Mouse (Mus musculus): ENCODE measurements at regions not wholly inside any gene's neighbourhood (a gene's known extent, or its start where the extent isn't known, plus 50 kb on each side); places are given as distances from the start of the nearest gene placed in this dataset.

DNA sequence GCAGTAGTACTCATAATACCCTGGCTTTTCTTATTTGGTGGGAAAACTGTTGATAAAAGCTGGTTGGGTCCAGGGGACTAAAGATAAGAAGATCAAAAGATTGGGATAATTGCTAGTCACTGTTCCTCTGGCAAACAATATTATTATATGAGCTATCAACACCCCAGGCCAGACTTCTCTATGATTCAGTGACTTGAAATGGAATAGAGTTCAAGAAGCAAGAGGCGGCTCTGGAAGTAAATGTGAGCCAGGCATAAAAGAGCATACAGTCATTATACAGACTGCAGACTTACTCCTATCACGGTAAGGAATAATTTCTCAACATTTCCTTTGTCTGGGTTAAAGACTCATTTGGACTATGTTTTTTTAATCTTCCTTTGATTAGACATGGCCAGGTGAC is 278.5 kb upstream of the Acvr2a start:
- no peak for DNase-seq (ENCODE audit: low spot score in 2 of 2)

DNA sequence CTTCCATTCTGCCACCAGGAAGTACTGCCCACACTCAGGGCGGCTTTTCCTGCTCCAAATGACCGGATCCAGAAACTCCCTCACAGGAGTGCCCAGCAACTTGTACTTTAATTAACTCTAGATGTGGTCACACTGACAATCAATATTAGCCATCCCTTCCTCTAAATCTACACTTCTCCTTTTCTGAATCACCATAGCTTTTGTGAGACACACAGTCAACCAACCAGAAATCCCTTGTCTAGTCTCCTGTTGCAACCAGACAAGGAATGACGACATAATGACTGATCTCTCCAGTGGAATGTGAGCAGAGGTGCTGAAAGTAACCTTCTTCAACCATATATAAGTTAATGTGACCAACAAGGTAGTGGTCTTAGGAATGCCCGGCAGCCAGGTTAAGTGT is 277.0 kb upstream of the Acvr2a start:
- DNase-seq (ENCODE audit: low spot score in 2 of 2), result no peak

- DNase-seq (ENCODE audit: low spot score in 2 of 2), result peak in 1 of 2 experiments; percentile 25
Measured at GRCm38 (mm10) chr2:48538668-48539341, 275.1 kb upstream of the Acvr2a start.

GRCm38 (mm10) chr2:48539465-48540055 is 274.3 kb upstream of the Acvr2a start:
- DNase-seq (ENCODE audit: low spot score in 2 of 2), result no peak

DNA sequence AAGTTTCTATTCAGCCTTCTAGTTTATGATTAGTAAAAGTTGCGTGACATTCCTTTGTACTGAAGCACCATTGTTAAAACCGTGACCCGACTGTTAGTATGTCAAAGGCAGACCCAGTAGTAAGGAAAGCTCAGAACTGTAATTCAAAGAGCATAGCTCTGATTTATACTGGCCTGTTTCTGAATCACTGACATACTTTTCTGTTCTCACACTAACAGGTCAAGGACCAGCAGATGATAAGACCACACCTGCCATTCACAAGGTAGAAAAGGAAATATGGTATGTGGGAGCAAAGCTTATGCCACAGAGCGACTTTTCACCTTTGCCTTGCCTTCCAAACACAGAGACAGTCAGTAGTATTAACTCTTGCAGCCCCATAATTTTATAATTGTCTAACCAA is 269.5 kb upstream of the Acvr2a start:
- no peak for DNase-seq (ENCODE audit: low spot score in 2 of 2)

DNA sequence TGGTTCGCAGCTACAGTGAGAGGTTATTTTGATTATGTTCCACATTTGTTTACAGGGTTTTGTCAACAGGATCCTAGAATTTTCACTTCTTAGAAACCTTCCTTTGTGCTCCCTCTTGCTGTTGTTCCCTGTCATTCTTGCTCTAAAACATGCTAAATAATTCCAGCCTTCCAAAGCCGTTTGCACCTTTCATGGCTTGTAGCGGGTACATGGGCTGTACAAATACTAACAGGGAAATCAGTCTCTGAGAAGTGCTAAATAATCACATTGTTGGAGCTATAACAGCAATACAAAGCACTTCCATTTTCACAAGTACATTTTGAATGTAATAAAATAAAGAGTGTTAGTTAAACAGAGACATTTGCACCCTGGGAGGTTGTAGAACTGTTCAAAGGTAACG is 268.8 kb upstream of the Acvr2a start:
- DNase-seq (ENCODE audit: low spot score in 2 of 2), result no peak

DNA sequence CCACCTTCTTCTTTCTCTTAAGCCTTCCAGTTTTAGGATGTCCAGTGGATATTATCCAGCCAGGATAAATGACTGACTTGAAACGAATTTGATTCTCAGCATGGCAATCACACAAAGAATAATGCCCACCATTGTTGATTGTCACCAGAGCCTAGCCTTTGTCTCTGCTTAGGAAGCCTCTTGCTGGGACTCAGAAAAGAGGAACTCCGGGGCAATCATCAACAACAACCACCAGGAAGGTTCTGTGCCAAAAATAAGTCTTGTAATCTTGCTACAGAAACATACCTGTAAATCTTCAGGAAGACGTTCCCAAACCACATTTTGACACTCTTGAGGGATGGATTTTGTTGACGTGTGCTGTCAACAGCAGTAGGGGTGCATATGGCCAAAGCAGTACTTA is 268.2 kb upstream of the Acvr2a start:
- DNase-seq (ENCODE audit: low spot score in 2 of 2), result no peak

- DNase-seq (ENCODE audit: low spot score in 2 of 2), result no peak
Measured at GRCm38 (mm10) chr2:48546194-48546593, 267.7 kb upstream of the Acvr2a start.

DNA sequence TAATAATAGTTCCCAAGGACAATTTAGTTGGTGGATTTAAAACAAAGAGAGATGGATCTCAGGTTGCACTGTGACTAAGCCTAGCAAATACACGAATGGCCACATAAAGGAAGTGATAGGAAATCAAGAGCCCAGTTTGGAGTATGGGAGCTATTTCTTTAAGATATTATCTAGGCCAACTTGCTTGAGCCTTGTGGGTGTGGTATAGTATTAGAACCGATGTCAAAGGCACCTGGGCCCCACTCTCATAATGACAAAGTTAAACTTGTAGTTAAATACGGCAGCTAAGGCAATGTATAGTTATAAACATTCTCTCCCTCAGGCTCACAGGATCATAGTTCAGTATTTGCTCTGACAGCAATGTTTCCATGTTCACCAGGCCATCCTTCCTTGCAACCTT is 257.3 kb upstream of the Acvr2a start:
- no peak for DNase-seq (ENCODE audit: low spot score in 2 of 2)

DNA sequence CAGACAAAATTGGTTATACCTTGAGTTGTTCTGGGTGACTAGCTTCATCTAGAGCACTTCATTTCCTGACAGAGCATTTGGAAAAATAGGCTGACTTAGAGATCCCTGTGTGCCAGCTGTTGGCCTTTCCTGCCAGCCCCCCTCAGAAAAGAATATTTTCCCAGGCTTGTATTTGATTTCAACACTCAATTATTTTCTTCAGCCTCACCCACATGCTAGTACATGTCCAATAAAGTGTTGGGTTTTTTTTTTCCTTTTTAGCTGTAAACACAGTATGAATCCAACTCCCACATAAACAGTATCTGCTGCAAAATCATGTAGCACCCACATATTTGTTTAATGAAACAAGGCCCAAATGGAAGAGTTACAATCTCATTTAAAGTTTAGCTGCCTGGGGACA is 256.8 kb upstream of the Acvr2a start:
- no peak for DNase-seq (ENCODE audit: low spot score in 2 of 2)

DNA sequence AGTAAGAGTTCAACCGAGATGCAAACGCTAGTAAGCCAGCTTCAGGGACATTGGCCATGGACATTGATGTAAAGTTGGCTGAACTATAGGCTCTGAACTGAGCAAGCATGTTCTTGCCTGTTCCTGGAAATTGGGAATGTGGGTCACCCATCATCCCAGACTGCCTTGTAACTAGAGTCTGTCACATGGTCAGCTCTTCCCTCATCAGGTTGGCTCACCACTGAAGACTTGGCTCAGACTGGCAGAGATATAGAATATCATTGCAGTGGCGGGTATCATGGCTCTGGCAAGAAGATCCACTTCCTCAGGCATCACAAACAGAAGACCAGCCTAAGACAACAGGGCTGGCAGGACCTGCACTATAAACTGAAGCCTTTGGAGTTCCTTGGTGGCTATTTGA is 255.3 kb upstream of the Acvr2a start:
- DNase-seq (ENCODE audit: low spot score in 2 of 2), result no peak

- no peak for DNase-seq (ENCODE audit: low spot score in 2 of 2)
Measured at GRCm38 (mm10) chr2:48563636-48564035, 250.3 kb upstream of the Acvr2a start.

DNA sequence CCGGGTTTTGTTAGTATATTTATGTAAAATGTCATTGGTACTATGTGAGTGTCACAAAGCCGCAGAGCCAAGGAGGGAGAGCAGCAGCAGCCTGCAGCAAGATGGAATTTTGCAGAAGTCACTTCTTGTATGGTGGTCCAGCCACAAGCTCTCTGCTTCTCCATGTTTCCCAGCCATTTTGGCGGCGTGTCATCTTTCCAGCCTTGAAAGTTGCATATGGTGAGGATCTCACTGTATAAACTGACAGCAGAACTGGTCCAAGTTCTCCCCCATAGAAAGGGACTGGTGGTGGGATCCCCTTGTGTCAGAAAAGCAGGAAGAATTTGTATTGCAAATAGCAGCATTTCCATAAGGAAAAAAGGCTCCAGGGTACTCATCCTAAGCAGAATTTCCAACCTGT is 249.7 kb upstream of the Acvr2a start:
- DNase-seq (ENCODE audit: low spot score in 2 of 2), result peak; percentile 71 to 72

- no peak for DNase-seq (ENCODE audit: low spot score in 2 of 2)
Measured at GRCm38 (mm10) chr2:48567871-48568270, 246.0 kb upstream of the Acvr2a start.

- DNase-seq (ENCODE audit: low spot score in 2 of 2), result peak in 1 of 2 experiments; percentile 30
Measured at GRCm38 (mm10) chr2:48586162-48586830, 227.6 kb upstream of the Acvr2a start.

GRCm38 (mm10) chr2:48586831-48587169 is 227.1 kb upstream of the Acvr2a start:
- DNase-seq (ENCODE audit: low spot score in 2 of 2), result no peak

- no peak for DNase-seq (ENCODE audit: low spot score in 2 of 2)
Measured at GRCm38 (mm10) chr2:48589709-48590108, 224.2 kb upstream of the Acvr2a start.

- no peak for DNase-seq (ENCODE audit: low spot score in 2 of 2)
Measured at GRCm38 (mm10) chr2:48597793-48598583, 215.9 kb upstream of the Acvr2a start.

- no peak for DNase-seq (ENCODE audit: low spot score in 2 of 2)
Measured at GRCm38 (mm10) chr2:48599367-48599766, 214.5 kb upstream of the Acvr2a start.

GRCm38 (mm10) chr2:48601855-48602254 is 212.1 kb upstream of the Acvr2a start:
- no peak for DNase-seq (ENCODE audit: low spot score in 2 of 2)

GRCm38 (mm10) chr2:48609466-48609865 is 204.4 kb upstream of the Acvr2a start:
- no peak for DNase-seq (ENCODE audit: low spot score in 2 of 2)

DNA sequence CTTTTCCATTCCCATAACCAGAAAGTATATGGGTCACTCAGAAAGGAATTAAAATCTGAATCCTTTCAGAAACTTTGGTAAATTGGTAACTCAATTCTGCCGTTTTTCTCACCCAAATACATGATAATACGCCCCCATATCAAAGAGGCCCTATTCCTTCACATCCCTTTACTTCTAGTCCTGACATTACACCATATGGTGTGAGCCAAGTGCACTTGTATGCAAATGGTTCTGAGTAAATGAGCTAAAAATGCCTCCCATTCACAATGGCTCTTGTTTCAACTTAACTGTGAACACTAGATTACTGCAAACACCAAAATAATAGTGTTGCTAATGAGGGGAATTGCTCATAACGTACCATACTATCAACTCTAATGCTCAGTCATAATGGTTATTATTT is 201.7 kb upstream of the Acvr2a start:
- DNase-seq (ENCODE audit: low spot score in 2 of 2), result no peak
